8 mouse cellular contexts compared by ENCODE assay signal in the genomic region with DNA sequence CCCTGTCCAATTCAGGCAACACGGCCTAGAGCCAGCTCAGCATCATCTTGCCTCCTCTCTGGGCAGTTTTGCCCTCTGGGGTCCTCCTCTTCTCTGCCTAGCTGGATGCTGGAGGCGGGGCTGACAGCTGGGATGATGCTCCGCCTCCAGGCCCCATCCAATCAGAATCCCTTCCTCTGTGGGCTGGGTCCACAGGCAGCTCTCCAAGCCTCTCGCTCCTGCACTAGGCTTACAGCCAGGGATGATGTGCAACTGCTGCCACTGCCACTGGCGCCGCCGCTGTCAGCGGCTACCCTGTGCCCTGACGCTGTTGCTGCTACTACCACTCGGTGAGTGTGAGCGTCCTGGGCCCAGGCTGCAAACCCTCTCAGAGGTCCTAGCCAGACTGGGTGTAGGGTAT. TPM values are rescaled to one million over a fixed set of nuclear protein-coding genes. Genes with fewer than 3 reads are reported as not detected.
A peak's percentile ranks its signal among the peaks of the same experiment; 100 is the strongest.
DNase-seq lines count a peak whose midpoint lies in the region; ATAC-seq and TF ChIP-seq lines count a peak whose summit lies in the region.

A gene (plus strand): TSS at position 229 of the 400 bp plus-strand sequence.

- peak within 1 kb of the TSS; percentile 56 for H3K27ac ChIP-seq in gastrocnemius, adult 2 months
- 0 out of 2 replicates have a peak within 1 kb of the TSS, but pooled peaks have one; percentile 26 for H3K27ac ChIP-seq in hindbrain, embryonic 14.5 days
- no peak within 1 kb of the TSS for H3K27ac ChIP-seq in lung, embryonic 15.5 days

- intact Hi-C loops in gastrocnemius, adult 2 months (cut with DNase I) = loop anchor here (5.0 kb wide), 1 partner anchor 39 kb away; a partner anchor contains a TSS

- WGBS in hindbrain, embryonic 14.5 days = 6% methylated on average over 11 of the region's 11 CpGs
- 8% methylated on average over 11 of the region's 11 CpGs for WGBS in lung, embryonic 15.5 days

- TF ChIP-seq CTCF in gastrocnemius, adult 2 months (IDR thresholded peaks at IDR 0.05) = no peak

- H3K4me3 ChIP-seq in gastrocnemius, adult 2 months = no peak within 1 kb of the TSS
- H3K4me3 ChIP-seq in hindbrain, embryonic 14.5 days (replicated peaks; ENCODE audit: low read length) = no peak within 1 kb of the TSS
- H3K4me3 ChIP-seq in lung, embryonic 15.5 days = no peak within 1 kb of the TSS

- peaks cover 57% of the 10 kb centered on the region for H3K36me3 ChIP-seq in hindbrain, embryonic 14.5 days (replicated peaks; ENCODE audit: control insufficient read depth, insufficient read depth)
- peaks cover 48% of the 10 kb centered on the region for H3K36me3 ChIP-seq in lung, embryonic 15.5 days

- H3K9ac ChIP-seq in hindbrain, embryonic 14.5 days = no peak within 1 kb of the TSS; the same call in 1 of the 2 replicates
- H3K9ac ChIP-seq in lung, embryonic 15.5 days = no peak within 1 kb of the TSS

- H3K9me3 ChIP-seq in hindbrain, embryonic 14.5 days (ENCODE audit: control insufficient read depth, low read length) = no peaks in the 10 kb centered on the region
- no peaks in the 10 kb centered on the region for H3K9me3 ChIP-seq in lung, embryonic 15.5 days

- 0 out of 2 replicates have a peak, but pooled peaks cover 4% of the 10 kb centered on the region for H3K4me1 ChIP-seq in hindbrain, embryonic 14.5 days (replicated peaks; ENCODE audit: control insufficient read depth, insufficient read depth, low read length)
- H3K4me1 ChIP-seq in lung, embryonic 15.5 days = peaks cover 4% of the 10 kb centered on the region

- peak; percentile 73 for ATAC-seq in common myeloid progenitor, adult 5-6 weeks (replicated peaks; ENCODE audit: low read depth, poor library complexity, severe bottlenecking)
- peak; percentile 85 for ATAC-seq in hindbrain, embryonic 14.5 days (ENCODE audit: low FRiP score)
- ATAC-seq in lung, embryonic 15.5 days (ENCODE audit: borderline replicate concordance, extremely low read depth, low FRiP score, low TSS enrichment) = peak; percentile 91

- peak within 1 kb of the TSS; percentile 21; the same call in 1 of the 2 replicates for H3K4me2 ChIP-seq in hindbrain, embryonic 14.5 days (replicated peaks)
- no peak within 1 kb of the TSS for H3K4me2 ChIP-seq in lung, embryonic 15.5 days

- DNase-seq in NIH3T3 (ENCODE audit: low read depth) = peak; percentile 65
- DNase-seq in gastrocnemius, adult 2 months = peak; percentile 83
- peak; percentile 71 for DNase-seq in hindbrain, embryonic 14.5 days (ENCODE audit: low spot score)
- DNase-seq in layer of hippocampus, postnatal 14 days (ENCODE audit: low spot score in 2 of 2) = peak; percentile 72 to 81
- DNase-seq in retina, postnatal 1 day = peak; percentile 94
- DNase-seq in B cell, adult 2 months = no peak

- H3K27me3 ChIP-seq in hindbrain, embryonic 14.5 days (ENCODE audit: control insufficient read depth, insufficient read depth, low read length) = no peaks in the 10 kb centered on the region
- no peaks in the 10 kb centered on the region for H3K27me3 ChIP-seq in lung, embryonic 15.5 days

RNA-seq across cellular contexts. Expression of the gene that starts here (rescaled TPM):
- total RNA-seq in common myeloid progenitor, adult 5-6 weeks (2017) = not detected in 2 replicates
- total RNA-seq in gastrocnemius, adult 2 months (2021) = under 1 TPM in 1 of 2 experiments, not detected in 1; 0.95 TPM
- polyA plus RNA-seq in hindbrain, embryonic 14.5 days (2014; fragmentation: Nextera tagmentation; extraction: Ambion mirVana) = 1.4 TPM in 1 of 2 replicates, not detected in the other
- 1 to 10 TPM; 1.1 to 2.1 TPM for total RNA-seq in layer of hippocampus, postnatal 14 days (2021)
- 0.77 and 0.93 TPM in 2 replicates for polyA plus RNA-seq in lung, embryonic 15.5 days (2015; fragmentation: Nextera tagmentation; extraction: Ambion mirVana)

Comparison
In these comparisons a context has a peak if more than half of its experiments do, and no peak if none do; other contexts are left out.
1. Peak in ATAC-seq in common myeloid progenitor, adult 5-6 weeks; RNA of the gene not detected or under 1 TPM.
2. Peak in DNase-seq and H3K27ac ChIP-seq in gastrocnemius, adult 2 months; RNA of the gene not detected or under 1 TPM.
3. Peak in ATAC-seq in lung, embryonic 15.5 days; RNA of the gene not detected or under 1 TPM.
4. DNase-seq: peak in NIH3T3 (single experiment), hindbrain, embryonic 14.5 days (single experiment), layer of hippocampus, postnatal 14 days (2 of 2) and retina, postnatal 1 day (single experiment); none in B cell, adult 2 months (0 of 2).
5. Peak in every context shown above with its lines, with median percentiles within 50 percentile points of each other: ATAC-seq.